Mouse (Mus musculus): ENCODE measurements around the gene C8b. TPM values are rescaled to one million over a fixed set of nuclear protein-coding genes. Genes with fewer than 3 reads are reported as not detected.

C8b gene
- polyA plus RNA-seq, 1 experiment from 2014 or later, result not detected

DNA sequence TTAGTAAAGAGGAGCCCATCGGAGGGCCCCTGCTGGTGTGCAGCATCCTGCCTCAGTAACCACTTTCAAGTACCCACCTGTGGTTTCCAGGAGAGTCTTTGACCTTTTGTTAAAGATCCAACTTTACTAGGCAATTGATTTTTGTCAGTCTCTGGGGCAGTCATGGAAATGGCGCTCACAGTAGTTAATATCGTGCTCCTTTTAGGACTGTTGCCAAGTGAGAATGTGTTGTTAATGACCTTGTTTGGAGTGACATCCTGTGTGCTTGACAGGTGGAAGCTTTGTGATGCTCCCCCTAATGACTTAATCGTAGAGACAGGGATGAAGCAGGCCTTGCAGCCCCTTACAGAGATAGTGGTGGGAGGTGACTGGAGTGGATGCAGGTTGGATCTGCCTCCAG, 4.2 kb downstream of the C8b start:
- H3K4me1 ChIP-seq, result peaks cover 17% of the 10 kb centered on the region
- no peaks in the 10 kb centered on the region for H3K36me3 ChIP-seq (ENCODE audit: poor library complexity, severe bottlenecking)
- ATAC-seq, result peak; percentile 50; the same call in 1 of the 2 replicates
- no peak overlapping the region for H3K4me3 ChIP-seq
- H3K27ac ChIP-seq, result no peak overlapping the region
- no peak overlapping the region for H3K4me2 ChIP-seq
- no peaks in the 10 kb centered on the region for H3K27me3 ChIP-seq
- H3K9ac ChIP-seq, result no peak overlapping the region
- 37% methylated on average over 4 of the region's 4 CpGs for WGBS
- no peaks in the 10 kb centered on the region for H3K9me3 ChIP-seq (replicated peaks)

DNA sequence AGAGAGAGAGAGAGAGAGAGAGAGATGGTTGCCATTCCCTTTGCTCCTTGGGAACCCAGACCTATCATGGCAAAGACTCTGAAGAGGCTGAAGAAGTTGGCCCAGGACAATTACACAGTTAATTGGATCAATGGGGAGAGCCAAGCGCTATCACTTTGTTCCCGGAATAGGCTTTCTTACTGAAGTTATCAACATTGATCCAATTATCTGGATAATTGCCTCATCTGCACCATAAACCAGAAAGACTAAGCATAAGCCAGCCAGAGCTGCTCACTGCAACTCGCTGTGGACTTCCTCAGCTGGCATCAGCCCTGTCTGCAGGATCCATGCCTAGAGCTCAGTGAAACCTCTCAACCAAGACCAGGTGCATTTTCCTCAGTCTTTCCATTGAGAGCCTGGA, 9.5 kb downstream of the C8b start:
- H3K9ac ChIP-seq, result no peak overlapping the region
- ATAC-seq, result no peak
- H3K36me3 ChIP-seq (ENCODE audit: poor library complexity, severe bottlenecking), result no peaks in the 10 kb centered on the region
- no peak overlapping the region for H3K27ac ChIP-seq
- no peak overlapping the region for H3K4me3 ChIP-seq
- no peaks in the 10 kb centered on the region for H3K27me3 ChIP-seq
- 31% methylated on average over 3 of the region's 3 CpGs for WGBS
- H3K4me2 ChIP-seq, result no peak overlapping the region
- H3K9me3 ChIP-seq (replicated peaks), result no peaks in the 10 kb centered on the region
- H3K4me1 ChIP-seq, result peaks cover 2% of the 10 kb centered on the region

DNA sequence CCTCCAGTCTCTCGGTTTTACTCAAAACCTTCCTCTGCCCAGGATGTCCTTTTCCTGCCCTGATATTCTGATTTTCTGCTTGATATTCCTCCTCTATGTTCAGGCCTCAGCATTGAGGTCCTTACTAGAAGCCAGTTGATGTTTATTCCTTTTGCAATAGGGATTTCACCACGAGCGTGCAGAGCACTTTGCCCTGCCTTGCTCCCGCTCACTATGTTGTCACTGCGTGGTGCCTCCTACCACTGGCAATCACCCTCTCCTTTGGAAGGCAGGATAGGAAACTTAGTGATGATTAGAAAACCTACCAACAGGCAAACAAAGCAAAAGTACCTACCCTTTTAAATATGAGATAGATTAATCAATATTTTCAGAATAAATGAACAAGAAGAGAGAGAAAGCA, 13.3 kb downstream of the C8b start:
- Histone ChIP-seq H3K27me3 (no peaks in the 10 kb centered on the region), H3K4me3 (no peak overlapping the region), H3K4me2 (no peak overlapping the region), H3K27ac (no peak overlapping the region), H3K36me3 (ENCODE audit: poor library complexity, severe bottlenecking) (no peaks in the 10 kb centered on the region), H3K9me3 (replicated peaks) (no peaks in the 10 kb centered on the region), H3K4me1 (no peaks in the 10 kb centered on the region), H3K9ac (no peak overlapping the region)
- ATAC-seq, result no peak
- WGBS, result 87% methylated on average over 5 of the region's 5 CpGs

DNA sequence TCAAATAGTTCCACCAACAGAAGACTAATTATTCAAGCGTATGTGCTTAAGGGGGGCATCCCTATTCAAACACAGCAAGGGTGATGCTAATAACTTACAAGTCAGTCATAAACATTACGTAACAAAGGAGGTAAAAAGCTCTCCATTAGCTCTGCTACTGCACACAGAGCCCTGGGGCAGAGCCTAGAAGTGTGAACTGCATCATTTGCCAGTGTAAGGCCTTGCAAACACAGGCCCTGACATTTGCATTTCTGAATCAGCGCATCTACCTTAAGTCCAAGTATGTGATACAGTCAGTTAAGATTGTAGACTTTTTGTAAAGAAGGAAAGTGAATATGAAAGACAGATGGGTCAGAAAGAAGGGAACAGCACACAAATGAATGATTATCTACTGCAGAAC, 15.3 kb downstream of the C8b start:
- H3K4me3 ChIP-seq, result no peak overlapping the region
- H3K4me2 ChIP-seq, result no peak overlapping the region
- H3K27me3 ChIP-seq, result no peaks in the 10 kb centered on the region
- H3K27ac ChIP-seq, result no peak overlapping the region
- WGBS, result 76% methylated on average over 3 of the region's 3 CpGs
- ATAC-seq, result no peak
- H3K9ac ChIP-seq, result no peak overlapping the region
- H3K36me3 ChIP-seq (ENCODE audit: poor library complexity, severe bottlenecking), result no peaks in the 10 kb centered on the region
- no peaks in the 10 kb centered on the region for H3K9me3 ChIP-seq (replicated peaks)
- H3K4me1 ChIP-seq, result no peaks in the 10 kb centered on the region

DNA sequence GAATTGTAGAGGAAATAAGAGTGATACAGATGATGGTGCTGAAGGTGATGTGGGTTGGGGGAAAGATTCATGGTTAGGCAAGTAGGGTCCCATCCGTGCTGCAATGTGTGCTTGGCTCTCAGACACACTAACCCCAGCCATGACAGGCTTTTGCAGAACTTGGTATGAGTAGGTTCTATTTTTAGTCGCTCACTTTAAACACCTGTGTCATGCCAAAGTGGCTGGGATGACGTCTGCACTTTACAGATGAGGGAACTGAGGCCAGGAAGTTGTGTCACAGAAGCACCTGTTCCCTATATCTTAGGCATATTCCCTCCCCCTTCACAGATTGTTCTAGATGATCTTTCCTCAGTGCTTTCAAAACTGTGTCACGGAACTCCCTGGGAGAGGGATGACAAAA, 16.2 kb downstream of the C8b start:
- Histone ChIP-seq H3K27ac (no peak overlapping the region), H3K27me3 (no peaks in the 10 kb centered on the region), H3K9me3 (replicated peaks) (no peaks in the 10 kb centered on the region), H3K9ac (no peak overlapping the region), H3K4me2 (no peak overlapping the region), H3K36me3 (ENCODE audit: poor library complexity, severe bottlenecking) (no peaks in the 10 kb centered on the region), H3K4me1 (no peaks in the 10 kb centered on the region), H3K4me3 (no peak overlapping the region)
- WGBS, result 90% methylated on average over 4 of the region's 4 CpGs
- ATAC-seq, result no peak

DNA sequence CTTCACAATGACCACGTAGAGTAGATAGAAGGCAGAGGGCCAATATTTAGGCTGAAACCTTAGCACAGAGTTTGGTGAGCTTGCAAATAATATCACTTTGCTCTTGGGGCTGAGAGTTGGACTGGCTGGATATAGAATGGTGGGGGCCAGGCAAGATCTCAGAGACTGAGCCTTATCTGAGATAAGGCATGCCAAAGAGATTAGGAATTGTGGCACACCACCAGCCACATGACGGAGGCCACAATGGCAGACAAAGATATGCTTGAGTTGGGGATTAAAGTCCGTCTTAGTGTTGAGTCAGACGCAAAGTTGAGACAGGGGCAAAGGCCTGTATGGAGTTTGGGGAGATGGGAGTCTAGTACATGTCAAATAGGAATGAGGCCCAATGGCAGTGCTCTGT, 26.0 kb downstream of the C8b start:
- H3K9ac ChIP-seq, result no peak overlapping the region
- H3K27me3 ChIP-seq, result no peaks in the 10 kb centered on the region
- H3K4me2 ChIP-seq, result no peak overlapping the region
- no peaks in the 10 kb centered on the region for H3K9me3 ChIP-seq (replicated peaks)
- no peak overlapping the region for H3K27ac ChIP-seq
- H3K36me3 ChIP-seq (ENCODE audit: poor library complexity, severe bottlenecking), result no peaks in the 10 kb centered on the region
- ATAC-seq, result no peak
- no peak overlapping the region for H3K4me3 ChIP-seq
- H3K4me1 ChIP-seq, result no peaks in the 10 kb centered on the region
- 87% methylated on average over 4 of the region's 4 CpGs for WGBS

DNA sequence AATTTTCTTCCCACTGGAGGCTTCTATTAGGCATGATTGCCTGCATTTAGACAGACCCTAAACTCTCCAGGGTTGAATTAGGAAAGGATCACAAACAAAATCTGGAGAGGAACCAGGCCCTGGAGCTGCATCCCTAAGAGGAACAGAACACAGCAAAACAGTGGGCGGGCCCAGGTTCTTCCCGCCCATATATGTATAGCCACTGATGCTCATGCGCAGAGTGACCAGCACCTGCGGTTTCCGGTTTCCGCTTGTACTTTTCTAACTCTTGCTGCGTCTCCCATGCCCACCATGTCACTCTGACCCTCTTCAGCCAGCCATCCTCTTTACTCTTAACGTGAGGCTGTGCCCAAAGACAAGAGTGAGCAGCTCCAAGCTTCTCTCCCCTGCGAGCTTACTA, 32.8 kb downstream of the C8b start:
- ATAC-seq, result no peak
- WGBS, result 83% methylated on average over 9 of the region's 9 CpGs

DNA sequence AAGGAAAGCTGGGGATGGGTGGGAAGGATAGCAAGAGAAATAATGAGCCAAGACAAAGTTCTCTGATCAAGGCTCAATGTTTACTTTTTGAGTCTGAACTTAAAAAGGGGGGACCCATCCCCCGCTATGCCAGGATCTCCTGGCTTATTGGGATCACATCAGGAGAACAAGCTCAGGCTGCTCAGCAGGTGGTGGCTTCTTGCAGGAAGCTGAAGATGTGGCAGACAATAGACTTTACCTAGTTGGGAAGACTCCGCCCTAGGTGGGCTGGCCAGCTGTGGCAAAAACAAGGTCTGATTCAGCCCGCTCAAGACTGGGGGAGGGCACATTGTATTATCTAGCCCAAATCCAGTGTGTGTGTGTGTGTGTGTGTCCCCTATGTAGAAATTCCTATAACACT, 35.5 kb downstream of the C8b start:
- H3K9ac ChIP-seq, result no peak overlapping the region
- no peak overlapping the region for H3K4me2 ChIP-seq
- no peak overlapping the region for H3K27ac ChIP-seq
- ATAC-seq, result no peak
- H3K9me3 ChIP-seq (replicated peaks), result no peaks in the 10 kb centered on the region
- no peaks in the 10 kb centered on the region for H3K36me3 ChIP-seq (ENCODE audit: poor library complexity, severe bottlenecking)
- H3K4me1 ChIP-seq, result peaks cover 6% of the 10 kb centered on the region
- no peak overlapping the region for H3K4me3 ChIP-seq
- H3K27me3 ChIP-seq, result no peaks in the 10 kb centered on the region
- 95% methylated on average over 3 of the region's 3 CpGs for WGBS

More for the DNA sequence above, 32.8 kb downstream of the C8b start:
- no peak overlapping the region for H3K4me3 ChIP-seq
- H3K4me2 ChIP-seq, result no peak overlapping the region
- H3K9ac ChIP-seq, result no peak overlapping the region
- H3K36me3 ChIP-seq (ENCODE audit: poor library complexity, severe bottlenecking), result no peaks in the 10 kb centered on the region
- H3K4me1 ChIP-seq, result peaks cover 6% of the 10 kb centered on the region
- H3K27ac ChIP-seq, result no peak overlapping the region
- H3K27me3 ChIP-seq, result no peaks in the 10 kb centered on the region
- H3K9me3 ChIP-seq (replicated peaks), result no peaks in the 10 kb centered on the region

DNA sequence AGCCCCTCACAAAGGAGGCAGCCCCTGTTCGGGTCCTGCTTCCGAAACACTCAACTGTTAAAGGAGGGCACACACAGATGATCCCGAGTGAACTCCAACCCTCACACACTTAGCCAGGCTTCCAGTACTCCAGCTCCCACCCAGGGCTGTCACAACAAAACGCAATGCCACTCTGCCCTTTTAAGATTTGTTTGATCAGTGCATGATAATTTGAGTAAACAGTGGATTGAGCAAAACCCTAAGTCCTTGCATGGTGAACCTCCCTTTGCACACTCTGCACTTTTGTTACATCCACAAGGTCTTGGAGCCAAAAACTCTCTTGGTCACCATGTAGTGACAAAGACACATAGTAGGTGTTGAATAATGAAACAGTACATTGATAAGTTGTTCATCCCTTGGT, 38.0 kb downstream of the C8b start:
- no peak for ATAC-seq
- WGBS, result 90% methylated on average over 4 of the region's 4 CpGs
- no peaks in the 10 kb centered on the region for H3K9me3 ChIP-seq (replicated peaks)
- no peak overlapping the region for H3K9ac ChIP-seq
- H3K27ac ChIP-seq, result no peak overlapping the region
- H3K36me3 ChIP-seq (ENCODE audit: poor library complexity, severe bottlenecking), result no peaks in the 10 kb centered on the region
- no peaks in the 10 kb centered on the region for H3K27me3 ChIP-seq
- no peak overlapping the region for H3K4me3 ChIP-seq
- H3K4me1 ChIP-seq, result no peaks in the 10 kb centered on the region
- H3K4me2 ChIP-seq, result no peak overlapping the region

DNA sequence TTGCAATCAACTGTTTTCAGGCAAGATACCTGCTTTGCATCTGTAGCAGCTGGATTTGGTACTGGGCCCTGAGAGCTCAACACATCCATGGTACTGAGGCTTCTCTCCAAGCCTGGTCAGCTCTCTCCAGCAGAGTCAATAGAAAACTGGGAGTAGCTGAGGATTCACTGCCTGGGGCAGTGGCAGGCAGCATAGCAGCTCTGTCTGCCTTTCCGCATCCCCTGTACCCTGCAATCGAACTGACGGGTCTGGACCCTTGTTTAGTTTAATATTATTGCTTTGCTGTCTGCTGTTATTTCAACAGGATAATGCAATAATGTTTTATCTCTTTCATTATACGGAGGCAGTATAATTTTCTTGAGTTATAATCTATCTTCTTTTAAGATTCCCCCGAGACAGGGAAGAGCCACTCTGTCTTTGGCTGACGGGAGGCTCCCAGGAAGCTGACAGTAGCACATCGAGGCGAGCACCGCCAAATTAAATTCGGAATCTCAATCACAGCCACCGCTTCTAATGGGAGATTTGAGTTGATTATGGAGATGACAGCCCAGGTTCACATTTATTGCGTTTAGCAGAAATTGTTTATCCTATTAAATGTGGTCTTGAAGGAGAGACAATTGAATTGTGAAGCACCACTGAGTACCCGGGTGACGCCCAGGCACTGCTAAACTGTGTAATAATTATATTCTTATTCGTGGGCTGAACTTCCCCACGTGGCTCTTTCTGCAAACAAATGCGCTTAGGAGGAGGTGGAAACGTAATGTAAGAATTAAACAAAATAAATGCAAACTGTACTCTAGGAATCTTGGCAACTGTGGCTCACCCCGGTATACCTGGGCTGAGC, 39.5 kb downstream of the C8b start:
- Histone ChIP-seq H3K9ac (no peak overlapping the region), H3K4me2 (no peak overlapping the region), H3K4me1 (peaks cover 3% of the 10 kb centered on the region; the same call in 1 of the 2 replicates), H3K4me3 (no peak overlapping the region), H3K27me3 (no peaks in the 10 kb centered on the region), H3K9me3 (replicated peaks) (no peaks in the 10 kb centered on the region), H3K36me3 (ENCODE audit: poor library complexity, severe bottlenecking) (no peaks in the 10 kb centered on the region), H3K27ac (no peak overlapping the region)
- ATAC-seq, result no peak
- WGBS, result 81% methylated on average over 19 of the region's 19 CpGs

DNA sequence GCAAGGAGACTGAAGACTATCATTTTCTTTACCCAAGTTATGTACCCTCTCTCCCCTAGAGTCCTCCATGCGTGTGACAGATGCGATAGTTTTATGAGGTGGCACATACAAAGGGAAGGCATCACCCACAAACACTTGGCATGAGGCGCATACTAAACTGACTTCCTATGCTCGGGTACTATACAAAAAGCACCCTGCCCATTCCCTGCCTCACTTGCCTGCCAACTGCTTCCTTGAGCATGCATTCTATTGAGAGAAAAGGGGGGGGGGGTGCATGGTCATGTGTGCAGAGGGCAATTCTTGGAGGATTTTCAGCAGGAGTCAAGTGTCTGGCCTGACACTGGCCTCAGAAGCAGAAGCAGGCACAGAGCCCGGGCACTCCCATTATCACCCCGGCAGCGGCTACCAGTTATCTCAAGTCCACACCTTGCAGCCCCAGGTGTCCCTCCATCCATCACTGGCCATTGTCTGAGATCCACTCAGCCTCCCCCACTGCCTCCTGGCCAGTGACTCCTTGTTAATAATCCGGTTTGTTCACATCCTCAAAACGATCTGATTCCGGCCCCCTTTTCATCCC, 44.7 kb downstream of the C8b start:
- no peaks in the 10 kb centered on the region for H3K36me3 ChIP-seq (ENCODE audit: poor library complexity, severe bottlenecking)
- no peak overlapping the region for H3K27ac ChIP-seq
- H3K4me1 ChIP-seq, result peaks cover 8% of the 10 kb centered on the region; the same call in 1 of the 2 replicates
- H3K9me3 ChIP-seq (replicated peaks), result no peaks in the 10 kb centered on the region
- no peak overlapping the region for H3K4me3 ChIP-seq
- no peak overlapping the region for H3K9ac ChIP-seq
- no peak for ATAC-seq
- H3K27me3 ChIP-seq, result no peaks in the 10 kb centered on the region
- 71% methylated on average over 10 of the region's 10 CpGs for WGBS
- H3K4me2 ChIP-seq, result no peak overlapping the region

DNA sequence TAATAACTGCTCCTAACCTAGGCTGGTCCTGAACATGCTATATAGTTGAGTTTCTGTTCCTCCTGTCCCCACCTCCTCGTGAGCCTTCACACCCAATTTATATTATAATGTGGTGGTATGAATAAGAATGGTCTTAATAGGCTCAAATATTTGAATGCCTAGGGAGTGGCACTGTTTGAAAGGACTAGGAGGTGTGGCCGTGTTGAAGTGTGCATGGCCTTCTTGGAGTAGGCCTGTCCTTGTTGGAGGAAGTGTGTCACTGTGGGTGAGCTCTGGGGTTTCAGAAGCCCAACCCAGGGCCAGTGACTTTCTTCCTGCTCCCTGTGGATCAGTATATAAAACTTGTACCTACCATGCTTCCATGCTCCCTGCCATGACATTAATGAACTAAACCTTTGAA, 47.5 kb downstream of the C8b start:
- no peak for ATAC-seq
- 58% methylated on average over 2 of the region's 2 CpGs for WGBS
- no peaks in the 10 kb centered on the region; the same call in 1 of the 2 replicates for H3K9me3 ChIP-seq (replicated peaks)

More for the DNA sequence above, 47.5 kb downstream of the C8b start:
- H3K27me3 ChIP-seq, result no peaks in the 10 kb centered on the region
- no peak overlapping the region for H3K27ac ChIP-seq
- peaks cover 8% of the 10 kb centered on the region; the same call in 1 of the 2 replicates for H3K4me1 ChIP-seq
- no peak overlapping the region for H3K9ac ChIP-seq
- no peak overlapping the region for H3K4me3 ChIP-seq
- H3K36me3 ChIP-seq (ENCODE audit: poor library complexity, severe bottlenecking), result no peaks in the 10 kb centered on the region
- no peak overlapping the region for H3K4me2 ChIP-seq

All from forebrain, embryonic 13.5 days (tissue).